Mouse (Mus musculus) small intestine, adult 2 months (tissue): Measurements from ENCODE around the gene Dcst1.

ENCODE experiments used
- CTCF ChIP-seq: fragments of 200-500 bp; IDR thresholded peaks from 2 replicates; pipeline ENCODE4 v1.5.1; 2012; ENCODE audit warnings: low read depth, mild to moderate bottlenecking, control low read depth, inconsistent platforms, low read length, moderate library complexity, mixed read lengths; ENCODE audit not compliant: insufficient replicate concordance, insufficient read length; ENCODE audit errors: extremely low read depth
- POLR2A ChIP-seq: fragments of 200-500 bp; IDR thresholded peaks from 2 replicates; pipeline ENCODE4 v1.6.1; 2012; ENCODE audit warnings: low read depth, mild to moderate bottlenecking, control low read depth, inconsistent platforms, low read length, moderate library complexity

DNA sequence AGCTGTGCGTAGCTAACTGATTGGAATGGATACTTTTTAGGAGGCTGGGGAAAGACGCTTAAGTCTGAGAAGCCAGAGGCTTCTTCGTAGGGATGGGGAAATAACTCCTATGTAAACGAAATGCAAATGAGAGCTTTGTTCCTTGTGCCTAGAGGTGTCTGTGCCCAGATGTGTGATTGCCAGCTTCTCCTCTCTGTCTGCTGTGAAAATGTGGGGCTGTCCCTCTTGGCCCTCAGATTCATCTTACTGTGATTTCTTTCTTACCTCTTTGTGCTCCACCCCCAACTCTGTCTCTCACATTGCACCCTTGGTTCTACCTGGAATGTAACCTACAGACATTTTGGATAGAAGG, 31.6 kb upstream of the Dcst1 start:
- no peak for TF ChIP-seq CTCF
- TF ChIP-seq POLR2A = no peak
